Mouse (Mus musculus): ENCODE results near the gene Numbl.

Numbl gene

DNA sequence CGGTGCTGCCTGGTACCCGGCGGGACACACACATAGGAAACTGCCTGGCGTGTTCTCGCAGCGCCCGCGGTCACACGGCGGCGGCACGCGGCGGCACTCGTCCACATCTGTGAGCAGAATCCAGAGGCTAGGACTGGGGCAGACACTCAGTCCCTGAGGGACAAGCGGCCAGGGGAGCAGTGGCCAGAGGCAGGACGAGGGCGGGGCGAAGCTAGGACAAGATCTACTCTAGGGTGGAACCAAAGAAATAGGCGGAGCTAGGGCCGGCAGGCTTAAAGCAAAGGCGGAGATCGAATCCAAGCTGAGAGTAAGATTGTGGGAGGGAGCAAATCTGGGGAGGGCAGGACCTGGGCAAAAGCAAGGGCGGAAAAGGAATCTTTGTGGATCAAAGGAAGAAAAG is 67.5 kb downstream of the Numbl start:
- peak; percentile 52 for DNase-seq (ENCODE audit: low spot score)

DNA sequence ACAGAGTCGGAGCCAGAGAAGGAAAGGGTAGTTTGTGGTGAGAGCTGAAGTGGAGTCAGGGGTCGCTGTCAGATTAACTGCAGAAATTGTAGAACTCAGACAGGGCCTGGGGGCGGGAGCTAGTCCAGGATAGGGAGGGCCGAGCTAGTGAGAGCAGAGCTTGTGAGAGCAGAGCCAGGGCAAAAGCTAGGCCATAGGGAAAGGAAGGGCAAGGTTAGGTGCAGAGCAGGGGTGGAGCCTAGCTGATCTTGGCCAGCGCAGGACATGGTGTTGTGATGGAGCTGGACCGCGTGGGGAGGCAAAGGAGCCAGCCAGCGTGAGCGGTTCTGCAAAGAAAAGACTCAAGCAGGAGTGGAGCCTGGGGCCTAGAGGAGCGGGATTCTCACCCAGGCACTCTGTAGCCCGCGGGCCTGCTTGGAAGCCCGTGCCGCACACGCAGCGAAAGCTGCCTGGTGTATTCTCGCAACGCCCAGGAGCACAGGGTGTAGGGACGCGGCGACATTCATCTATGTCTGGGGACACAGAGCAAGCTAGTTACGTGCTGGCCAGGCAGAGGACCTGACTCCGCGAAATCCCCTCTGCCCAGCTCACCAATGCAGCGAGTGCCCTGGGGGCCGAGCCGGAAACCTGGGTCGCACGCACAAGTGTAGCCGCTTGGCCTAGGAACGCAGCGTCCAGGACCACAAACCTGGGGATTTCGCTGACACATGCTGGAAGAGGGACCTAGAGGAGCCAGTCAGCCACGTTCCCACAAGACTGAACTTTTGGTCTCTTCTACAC is 68.1 kb downstream of the Numbl start:
- peak; percentile 51 for DNase-seq (ENCODE audit: low spot score)

DNA sequence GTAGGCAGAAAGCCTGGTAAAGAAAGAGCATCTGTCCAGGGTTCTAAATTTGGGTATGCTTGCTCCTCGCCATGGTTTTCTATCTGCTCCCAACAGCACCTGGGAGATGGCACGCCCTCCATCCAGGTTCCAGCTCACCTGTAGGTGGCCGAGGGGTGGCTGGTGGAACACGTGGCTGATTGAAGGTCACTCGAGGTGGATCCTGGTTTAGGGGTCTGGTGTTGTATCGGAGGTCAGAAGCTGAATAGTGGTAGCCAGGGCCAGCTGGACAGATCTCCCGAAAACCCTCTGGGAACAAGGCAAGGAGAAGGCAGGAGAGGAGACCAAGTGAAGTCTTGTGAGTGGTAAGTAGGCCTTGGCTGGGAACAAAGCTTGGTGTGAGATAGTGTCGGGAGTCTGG is 69.3 kb downstream of the Numbl start:
- DNase-seq (ENCODE audit: low spot score): no peak

DNA sequence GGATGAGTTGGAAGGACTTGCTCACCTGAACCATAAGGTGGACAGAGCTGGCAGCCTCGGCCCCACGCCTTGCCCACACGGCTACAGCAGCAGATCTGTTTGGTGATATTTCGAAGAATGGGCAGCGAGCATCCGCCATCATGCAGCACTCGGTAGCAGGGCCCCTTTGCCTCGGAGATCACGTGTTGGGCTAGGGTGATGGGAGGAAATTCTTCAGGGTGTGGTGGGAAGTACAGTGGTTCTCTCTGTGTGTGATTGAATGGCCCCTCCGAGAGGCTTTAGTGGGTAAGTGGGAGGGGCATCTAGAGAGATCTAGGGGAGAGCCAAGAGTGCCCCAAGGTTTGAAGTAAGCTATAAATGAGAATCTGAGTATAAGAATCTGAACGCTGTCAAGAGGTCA is 69.9 kb downstream of the Numbl start:
- no peak for DNase-seq (ENCODE audit: low spot score)

DNA sequence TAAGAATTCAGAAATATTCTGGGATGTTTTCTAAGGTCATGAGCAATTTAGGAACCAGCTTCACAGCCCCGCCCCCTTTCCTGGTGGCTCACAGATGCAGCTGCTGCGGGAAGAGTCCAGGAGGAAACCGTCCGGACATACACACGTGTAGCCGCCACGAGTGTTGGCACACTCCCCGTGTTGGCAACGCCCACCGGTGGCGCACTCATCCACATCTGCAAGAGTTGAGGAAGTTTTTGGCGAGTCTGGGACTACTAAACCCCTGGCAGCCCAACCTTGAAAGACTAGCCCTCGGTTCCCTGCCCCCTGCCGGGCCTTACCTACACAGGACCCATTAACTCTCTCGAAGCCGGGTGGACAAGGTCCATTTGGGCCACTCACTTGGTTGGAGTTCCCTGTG is 70.4 kb downstream of the Numbl start:
- no peak for DNase-seq (ENCODE audit: low spot score)

DNA sequence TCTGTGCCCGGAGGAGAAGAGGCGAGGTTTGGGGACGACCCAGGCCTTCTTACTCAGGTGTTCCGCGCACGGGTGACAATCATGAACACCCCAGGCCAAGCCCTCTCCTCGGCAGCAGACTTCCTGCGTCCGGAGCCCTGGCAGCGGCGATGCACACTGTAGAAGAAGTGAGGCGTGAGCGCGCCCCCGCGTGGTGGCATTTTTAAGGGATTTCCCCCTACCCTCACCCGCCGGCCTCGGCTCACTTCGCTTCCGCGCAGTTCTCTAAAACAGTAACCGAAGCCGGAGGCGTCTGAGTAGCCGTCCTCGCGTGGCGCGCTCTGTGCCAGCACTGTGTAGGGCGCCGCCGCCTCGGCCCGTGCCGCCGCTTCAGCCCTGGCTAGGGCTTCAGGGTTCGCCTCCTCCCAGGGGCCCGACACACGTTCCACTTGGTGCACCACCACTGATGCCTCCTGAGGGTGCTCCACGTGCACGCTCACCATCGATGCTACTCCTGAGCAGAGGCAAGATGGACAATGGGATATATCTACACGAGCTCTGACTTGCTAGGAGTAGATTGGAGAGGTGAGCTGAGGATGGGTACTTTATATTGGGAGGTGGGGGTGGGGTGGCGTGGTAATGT is 71.2 kb downstream of the Numbl start:
- DNase-seq (ENCODE audit: low spot score): peak; percentile 51

DNA sequence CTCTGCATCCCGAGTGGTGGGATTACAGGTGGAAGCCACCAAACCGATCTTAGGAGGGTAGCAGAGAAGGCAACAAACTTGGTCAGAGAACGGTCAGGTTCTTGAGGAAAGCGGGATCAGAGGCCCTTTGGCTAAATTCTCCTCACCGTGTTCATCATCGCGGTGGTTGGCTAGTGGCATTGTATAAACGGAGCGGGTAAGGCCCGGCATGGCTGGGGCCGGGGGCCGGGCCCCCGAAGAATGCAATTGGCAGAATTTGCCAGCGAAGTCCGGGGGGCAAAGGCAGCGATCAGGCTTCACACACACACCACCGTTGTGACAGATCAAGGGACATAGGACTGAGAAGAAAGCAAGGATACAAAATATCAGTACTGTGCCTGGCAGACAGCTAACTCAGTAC is 71.7 kb downstream of the Numbl start:
- DNase-seq (ENCODE audit: low spot score): no peak

DNA sequence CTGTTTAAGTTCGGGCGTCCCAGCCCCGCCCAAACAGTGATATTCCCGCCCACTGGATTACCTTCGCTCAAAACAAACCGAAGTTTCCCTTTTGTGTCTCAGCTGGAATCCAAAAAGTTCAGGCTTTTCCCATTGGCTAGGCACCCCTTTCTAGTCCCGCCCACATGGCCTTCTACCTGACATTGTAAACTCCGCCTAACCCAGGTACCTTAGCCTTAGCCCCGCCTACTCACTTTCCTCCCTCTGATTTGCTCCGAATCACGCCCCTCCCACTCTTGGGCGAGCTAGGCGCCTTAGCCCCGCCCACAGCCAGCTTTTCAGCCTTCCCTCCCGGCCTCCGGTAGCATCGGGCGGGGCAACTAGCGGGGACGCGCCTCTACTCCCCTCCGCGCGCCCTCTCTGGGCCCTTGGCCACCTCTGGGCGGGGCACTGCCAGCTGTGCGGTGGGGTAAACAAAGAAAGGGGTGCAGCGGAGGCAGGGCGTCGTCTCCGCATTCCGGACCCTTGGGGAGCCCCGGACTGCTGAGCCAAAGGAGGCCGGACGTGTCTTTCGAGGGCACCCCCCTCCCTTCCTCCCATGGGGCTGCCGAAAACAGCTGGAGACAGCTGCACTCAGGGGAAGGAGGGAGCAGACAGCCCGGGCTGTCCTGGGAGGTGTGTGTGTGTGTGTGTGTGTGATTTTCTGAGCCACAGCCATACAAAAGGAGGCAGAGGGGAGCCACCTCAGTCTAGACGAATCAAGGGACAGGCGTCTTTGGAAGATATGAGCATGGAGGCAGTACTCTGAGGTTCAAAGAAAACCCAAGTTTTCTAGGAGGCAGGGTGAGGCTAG is 72.7 kb downstream of the Numbl start:
- DNase-seq (ENCODE audit: low spot score): peak; percentile 89

DNA sequence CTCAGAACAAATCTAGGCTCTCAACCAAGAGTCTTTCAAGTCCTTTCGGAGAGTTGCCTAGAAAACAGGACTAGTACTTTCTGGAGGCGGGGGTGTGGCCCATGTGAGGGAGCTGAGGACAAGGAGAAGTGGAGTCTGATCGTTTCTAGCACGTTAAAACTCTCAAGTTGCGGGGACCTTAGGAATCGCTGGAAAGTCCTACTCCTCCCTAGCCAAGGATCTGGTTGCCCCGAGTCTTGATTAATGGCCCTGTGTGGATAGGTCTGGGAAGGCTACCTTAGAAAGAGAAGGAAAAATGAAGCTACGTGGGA is 73.3 kb downstream of the Numbl start:
- peak; percentile 56 for DNase-seq (ENCODE audit: low spot score)

Data from testis, postnatal 14 days (tissue).